Mouse (Mus musculus) ES-Bruce4 (cell line): ENCODE measurements around the gene Wwc2. TPM values are rescaled to one million over a fixed set of nuclear protein-coding genes. Genes with fewer than 3 reads are reported as not detected.

ENCODE experiments used
- H3K27ac ChIP-seq: 2 replicates; pipeline ENCODE4 v1.5.1; 2012; ENCODE audit warnings: low read length, inconsistent platforms; ENCODE audit not compliant: insufficient read depth
- H3K27me3 ChIP-seq: 2 replicates; pipeline ENCODE4 v1.6.1; 2012; ENCODE audit warnings: mild to moderate bottlenecking, low read length, inconsistent platforms; ENCODE audit not compliant: control insufficient read depth, poor library complexity, insufficient read depth, severe bottlenecking
- H3K36me3 ChIP-seq: 2 replicates; pipeline ENCODE4 v1.6.1; 2012; ENCODE audit warnings: inconsistent platforms, mild to moderate bottlenecking, low read length, moderate library complexity; ENCODE audit not compliant: control insufficient read depth, poor library complexity, insufficient read depth, severe bottlenecking
- H3K4me1 ChIP-seq: one replicate; pipeline ENCODE4 v1.8.1; 2011; ENCODE audit warnings: low read length; ENCODE audit not compliant: control insufficient read depth, insufficient read depth
- H3K4me3 ChIP-seq: 2 replicates; pipeline ENCODE4 v1.5.1; 2011; ENCODE audit warnings: low read depth, mild to moderate bottlenecking, low read length
- H3K9ac ChIP-seq: 2 replicates; pipeline ENCODE4 v1.6.1; 2012; ENCODE audit warnings: low read depth, mild to moderate bottlenecking, inconsistent platforms; ENCODE audit not compliant: poor library complexity, severe bottlenecking
- H3K9me3 ChIP-seq: replicated peaks from 2 replicates; pipeline ENCODE4 v1.6.1; 2012; ENCODE audit warnings: mild to moderate bottlenecking, low read length, inconsistent platforms; ENCODE audit not compliant: control insufficient read depth, poor library complexity, insufficient read depth, severe bottlenecking
- CTCF ChIP-seq: IDR thresholded peaks from one replicate; pipeline ENCODE4 v1.8.1; 2011; ENCODE audit warnings: low read depth, low read length
- EP300 ChIP-seq: IDR thresholded peaks from 2 replicates; pipeline ENCODE4 v1.6.1; 2011; ENCODE audit warnings: low read depth, low read length; ENCODE audit not compliant: insufficient read depth
- POLR2A ChIP-seq: IDR thresholded peaks from one replicate; pipeline ENCODE4 v1.8.1; 2011; ENCODE audit warnings: low read length; ENCODE audit not compliant: insufficient read depth
- polyA plus RNA-seq: library from polyadenylated mRNA; stranded (reverse); fragments of >200 nt; gene quantifications from 2 replicates; pipeline ENCODE4 v1.2.4, GENCODE M21; 2011; ENCODE audit warnings: low read depth; ENCODE audit not compliant: missing spikeins, insufficient read depth, insufficient read length

The Wwc2 gene
- polyA plus RNA-seq, 1 experiment, result 42.2 TPM

- H3K27ac ChIP-seq, result no peak overlapping the region
- H3K4me1 ChIP-seq, result no peaks in the 10 kb centered on the region
- H3K9ac ChIP-seq, result no peak overlapping the region
- H3K4me3 ChIP-seq, result no peak overlapping the region
- H3K27me3 ChIP-seq, result no peaks in the 10 kb centered on the region
- no peaks in the 10 kb centered on the region for H3K36me3 ChIP-seq
- TF ChIP-seq CTCF, result peak; percentile 19
- no peak for TF ChIP-seq EP300
- H3K9me3 ChIP-seq, result no peaks in the 10 kb centered on the region
Observed at GRCm38 (mm10) chr8:48008936-48009335, 18.2 kb upstream of the Wwc2 start.

- no peak for TF ChIP-seq EP300
- no peak for TF ChIP-seq CTCF
- no peak for TF ChIP-seq POLR2A
- Histone ChIP-seq H3K4me3 (no peak overlapping the region), H3K27me3 (no peaks in the 10 kb centered on the region), H3K4me1 (no peaks in the 10 kb centered on the region), H3K36me3 (no peaks in the 10 kb centered on the region), H3K9ac (no peak overlapping the region), H3K27ac (no peak overlapping the region), H3K9me3 (no peaks in the 10 kb centered on the region)
Observed at GRCm38 (mm10) chr8:48006869-48007268, 16.1 kb upstream of the Wwc2 start.

DNA sequence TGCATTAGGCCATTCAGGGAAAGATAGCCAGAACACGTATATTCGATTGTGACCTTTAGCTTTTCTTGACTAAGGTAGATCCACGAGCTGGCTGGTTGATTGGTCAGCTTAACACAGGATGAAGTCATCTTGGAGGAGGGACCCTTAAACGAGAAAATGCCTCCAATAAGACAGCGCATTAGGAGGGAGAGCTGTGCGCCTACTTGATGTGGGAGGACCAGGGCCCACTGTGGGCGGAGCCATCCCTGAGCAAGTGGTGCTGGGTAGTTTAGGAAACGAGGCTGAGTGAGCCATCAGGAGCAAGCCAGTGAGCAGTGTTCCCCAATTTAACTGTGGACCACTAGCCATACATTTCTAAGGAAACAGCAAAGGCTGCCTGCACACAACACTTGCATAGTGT lies 11.8 kb upstream of the Wwc2 start:
- H3K27me3 ChIP-seq, result no peaks in the 10 kb centered on the region
- TF ChIP-seq POLR2A (no peak), CTCF (no peak), EP300 (no peak)
- no peak overlapping the region for H3K9ac ChIP-seq

GRCm38 (mm10) chr8:48001395-48001794 lies 10.7 kb upstream of the Wwc2 start:
- Histone ChIP-seq H3K9ac (no peak overlapping the region), H3K4me1 (no peaks in the 10 kb centered on the region), H3K9me3 (no peaks in the 10 kb centered on the region), H3K36me3 (no peaks in the 10 kb centered on the region), H3K4me3 (no peak overlapping the region), H3K27ac (no peak overlapping the region), H3K27me3 (no peaks in the 10 kb centered on the region)
- TF ChIP-seq CTCF (no peak), POLR2A (no peak), EP300 (no peak)

More for the DNA sequence above, 11.8 kb upstream of the Wwc2 start:
- H3K36me3 ChIP-seq, result no peaks in the 10 kb centered on the region
- H3K4me1 ChIP-seq, result no peaks in the 10 kb centered on the region
- H3K4me3 ChIP-seq, result no peak overlapping the region
- H3K9me3 ChIP-seq, result no peaks in the 10 kb centered on the region
- no peak overlapping the region for H3K27ac ChIP-seq

- H3K27me3 ChIP-seq, result no peaks in the 10 kb centered on the region
- peaks cover 4% of the 10 kb centered on the region for H3K4me1 ChIP-seq
- no peak overlapping the region for H3K4me3 ChIP-seq
- no peak overlapping the region for H3K27ac ChIP-seq
- TF ChIP-seq POLR2A, result no peak
- TF ChIP-seq CTCF, result no peak
- TF ChIP-seq EP300, result 0 out of 2 replicates have a peak, but pooled peaks have one; percentile 30
- H3K9me3 ChIP-seq, result no peaks in the 10 kb centered on the region
- no peaks in the 10 kb centered on the region for H3K36me3 ChIP-seq
- no peak overlapping the region for H3K9ac ChIP-seq
Observed at GRCm38 (mm10) chr8:47996712-47997111, 6.0 kb upstream of the Wwc2 start.

- no peak overlapping the region for H3K4me3 ChIP-seq
- no peaks in the 10 kb centered on the region for H3K36me3 ChIP-seq
- H3K27ac ChIP-seq, result peak overlapping the region; percentile 49
- H3K9ac ChIP-seq, result 0 out of 2 replicates have a peak overlapping the region, but pooled peaks have one; percentile 11
- H3K9me3 ChIP-seq, result no peaks in the 10 kb centered on the region
- 0 out of 2 replicates have a peak, but pooled peaks have one; percentile 26 for TF ChIP-seq EP300
- TF ChIP-seq CTCF, result no peak
- H3K4me1 ChIP-seq, result peaks cover 4% of the 10 kb centered on the region
- H3K27me3 ChIP-seq, result no peaks in the 10 kb centered on the region
Observed at GRCm38 (mm10) chr8:47996126-47996525, 5.4 kb upstream of the Wwc2 start.
